Mouse (Mus musculus) heart, postnatal 0 days (tissue): Measurements from ENCODE around the gene Mxi1.

Source experiments
- CTCF ChIP-seq: IDR thresholded peaks from 2 replicates; pipeline ENCODE4 v1.5.1; 2016; ENCODE audit warnings: antibody characterized with exemption, control low read depth, low read depth
- EP300 ChIP-seq: IDR thresholded peaks from 2 replicates; pipeline ENCODE4 v1.6.1; 2016; ENCODE audit warnings: antibody characterized with exemption, low read depth

DNA sequence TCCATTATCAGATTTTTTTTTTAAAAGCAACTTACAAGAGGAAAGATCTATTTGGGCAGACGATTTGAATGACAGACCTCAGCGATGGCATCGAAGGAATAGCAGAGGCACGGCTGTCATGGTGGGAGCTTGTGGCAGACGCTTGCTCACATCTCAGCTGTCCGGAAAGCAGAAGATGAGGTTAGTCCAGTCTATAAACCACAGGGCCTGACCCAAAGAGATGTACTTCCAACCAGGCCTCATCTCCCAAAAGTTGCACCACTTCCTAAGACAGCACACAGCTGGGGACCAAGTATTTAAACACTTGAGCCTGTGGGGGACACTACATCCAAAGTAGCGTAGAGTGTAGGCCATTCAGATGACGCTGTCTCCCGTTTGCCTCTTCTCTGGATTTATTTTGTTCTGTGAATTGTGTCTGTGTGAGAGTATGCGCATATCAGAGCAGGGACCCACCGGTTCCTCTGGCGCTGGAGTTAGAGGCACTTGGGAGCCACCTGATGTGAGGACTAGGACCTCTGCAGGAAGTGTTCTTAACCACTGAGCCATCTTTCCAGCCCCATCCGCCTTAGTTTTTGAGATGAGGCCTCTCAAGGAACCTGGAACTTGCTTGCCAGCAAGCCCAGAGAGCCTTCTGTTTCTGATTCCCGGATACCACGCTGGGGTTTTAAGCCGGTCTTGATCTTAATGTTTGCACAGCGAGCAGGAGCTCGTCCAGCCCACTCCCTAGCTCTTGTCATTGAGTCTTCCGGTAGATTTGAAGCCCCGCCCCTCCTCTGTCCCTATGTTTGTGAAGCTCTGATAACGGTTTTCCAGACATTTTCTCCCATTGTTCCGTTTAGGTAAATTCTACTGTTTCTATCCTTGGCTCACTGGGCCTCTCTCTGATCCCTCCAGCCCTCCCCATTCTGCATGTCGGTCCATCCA is 13.7 kb upstream of the Mxi1 start:
- no peak for TF ChIP-seq CTCF
- TF ChIP-seq EP300 = no peak
